Mouse (Mus musculus): Measurements from ENCODE around the gene Wdr19. TPM values are rescaled to one million over a fixed set of nuclear protein-coding genes. Genes with fewer than 3 reads are reported as not detected.

Gene Wdr19
- 8.7 and 11.8 TPM in 2 replicates for polyA plus RNA-seq (2014; fragmentation: Nextera tagmentation; extraction: Ambion mirVana)

DNA sequence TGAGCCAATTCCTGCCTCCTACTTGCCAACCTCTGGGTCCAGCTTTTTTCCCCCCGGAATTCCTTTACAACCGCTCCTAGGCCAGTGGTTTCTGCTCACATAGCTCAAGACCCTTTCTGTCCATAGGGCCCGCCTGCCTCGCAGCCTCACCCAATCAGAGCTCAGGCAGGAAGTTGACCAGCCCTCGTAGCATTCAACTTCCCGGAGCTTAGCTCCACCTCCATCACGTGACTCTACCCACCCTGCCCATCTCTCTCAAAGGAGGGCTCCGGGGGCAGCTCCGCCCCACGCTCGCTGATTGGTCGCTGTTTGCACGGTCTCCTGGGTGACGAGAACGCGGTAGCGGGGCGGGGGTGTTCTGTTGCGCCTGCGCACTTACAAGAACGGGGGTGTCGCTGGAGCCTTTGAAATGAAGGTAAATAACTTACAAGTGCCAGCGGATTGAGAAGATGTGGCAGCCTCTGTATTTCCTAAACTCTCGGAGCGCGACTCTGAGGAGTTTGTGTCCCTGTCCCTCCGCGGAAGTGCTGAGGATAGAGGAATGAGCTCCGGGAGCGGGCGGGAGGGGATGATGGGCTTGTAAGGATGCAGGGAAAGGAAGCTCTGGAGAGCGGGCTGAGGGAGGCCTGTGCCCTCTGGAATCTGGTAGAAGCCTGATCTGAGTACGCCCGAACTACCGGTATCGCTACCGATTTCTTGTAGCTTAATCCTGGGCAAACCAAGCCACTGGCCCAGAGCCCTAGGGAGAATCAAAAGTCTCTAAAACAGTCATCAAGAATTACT, at the start of gene Wdr19:
TSS of gene Wdr19 (plus strand) at position 351 of the 783 bp plus-strand sequence.
- ATAC-seq (ENCODE audit: low read depth) (peak; percentile 100), DNase-seq (ENCODE audit: low spot score) (peak; percentile 99)
- Histone ChIP-seq H3K4me3 (ENCODE audit: low read depth, low read length) (peak within 1 kb of the TSS; percentile 57), H3K4me1 (ENCODE audit: control insufficient read depth, insufficient read depth, low read length) (peaks cover 10% of the 10 kb centered on the region), H3K27ac (replicated peaks; ENCODE audit: low read depth, low read length) (peak within 1 kb of the TSS; percentile 82), H3K9me3 (ENCODE audit: control insufficient read depth, low read length) (no peaks in the 10 kb centered on the region), H3K27me3 (replicated peaks; ENCODE audit: control insufficient read depth, insufficient read depth, low read length) (no peaks in the 10 kb centered on the region), H3K36me3 (ENCODE audit: control insufficient read depth, insufficient read depth, low read length) (no peaks in the 10 kb centered on the region), H3K9ac (ENCODE audit: low read depth, low read length) (peak within 1 kb of the TSS; percentile 63), H3K4me2 (ENCODE audit: low read depth, low read length) (peak within 1 kb of the TSS; percentile 66)
- under 1% methylated on average over 37 of the region's 37 CpGs for WGBS

DNA sequence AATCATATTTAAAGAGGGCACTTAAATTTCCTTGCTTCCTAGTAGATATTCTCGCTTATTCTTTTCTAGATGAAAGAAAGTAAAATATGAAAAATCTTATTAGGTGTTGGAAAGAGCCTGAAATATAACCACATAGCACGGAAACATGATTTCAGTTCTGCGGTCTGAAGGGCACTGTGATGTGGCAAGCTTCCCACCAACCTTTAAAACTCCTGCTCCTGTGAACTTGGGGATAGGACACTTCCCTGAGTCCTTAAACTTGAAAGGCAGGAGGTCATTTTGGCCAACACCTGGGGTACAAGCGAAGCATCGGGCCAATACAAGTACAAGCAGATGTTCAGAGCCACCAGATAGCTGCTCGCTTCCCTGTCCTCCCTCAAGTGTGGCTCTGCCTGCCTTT, 49.8 kb upstream of the Wdr19 start:
- ATAC-seq (ENCODE audit: low read depth) (no peak), DNase-seq (ENCODE audit: low spot score) (no peak)
- H3K4me1 ChIP-seq (ENCODE audit: control insufficient read depth, insufficient read depth, low read length): no peaks in the 10 kb centered on the region
- H3K4me3 ChIP-seq (ENCODE audit: low read depth, low read length): no peak overlapping the region
- H3K27me3 ChIP-seq (replicated peaks; ENCODE audit: control insufficient read depth, insufficient read depth, low read length): no peaks in the 10 kb centered on the region
- WGBS: 97% methylated on average over 6 of the region's 6 CpGs
- H3K4me2 ChIP-seq (ENCODE audit: low read depth, low read length): no peak overlapping the region
- H3K27ac ChIP-seq (replicated peaks; ENCODE audit: low read depth, low read length): no peak overlapping the region
- H3K9ac ChIP-seq (ENCODE audit: low read depth, low read length): no peak overlapping the region
- H3K36me3 ChIP-seq (ENCODE audit: control insufficient read depth, insufficient read depth, low read length): peaks cover 42% of the 10 kb centered on the region
- no peaks in the 10 kb centered on the region for H3K9me3 ChIP-seq (ENCODE audit: control insufficient read depth, low read length)

DNA sequence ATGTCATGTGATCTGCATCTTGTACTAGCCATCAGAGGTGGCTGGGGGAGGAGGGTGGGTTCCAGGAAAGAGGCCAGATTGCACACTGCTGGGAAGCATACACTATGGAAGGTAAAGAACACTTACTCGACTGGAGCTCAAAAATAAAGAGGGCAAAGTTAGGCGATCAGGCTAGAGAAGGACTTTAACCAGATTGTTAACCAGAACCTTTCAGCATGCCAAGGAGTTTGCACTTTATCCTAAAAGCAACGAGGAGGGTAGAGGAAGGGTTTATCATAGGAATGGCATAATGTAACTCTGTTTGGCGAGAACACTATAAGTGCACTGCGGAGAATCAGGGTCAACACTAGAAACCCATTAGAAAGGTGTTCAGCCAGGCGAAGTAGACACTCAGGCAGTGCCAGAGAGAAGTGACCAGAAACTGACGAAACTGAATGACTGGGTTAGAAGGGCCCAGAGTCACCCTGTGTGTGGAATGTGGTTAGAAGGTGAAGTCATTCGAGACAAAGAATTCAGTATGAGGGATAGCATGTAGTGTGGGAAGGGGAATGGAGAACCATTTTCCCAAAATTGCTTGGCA, 49.0 kb upstream of the Wdr19 start:
- H3K4me1 ChIP-seq (ENCODE audit: control insufficient read depth, insufficient read depth, low read length): no peaks in the 10 kb centered on the region
- no peak overlapping the region for H3K4me2 ChIP-seq (ENCODE audit: low read depth, low read length)
- ATAC-seq (ENCODE audit: low read depth) (no peak), DNase-seq (ENCODE audit: low spot score) (no peak)
- H3K9me3 ChIP-seq (ENCODE audit: control insufficient read depth, low read length): no peaks in the 10 kb centered on the region
- H3K4me3 ChIP-seq (ENCODE audit: low read depth, low read length): no peak overlapping the region
- H3K36me3 ChIP-seq (ENCODE audit: control insufficient read depth, insufficient read depth, low read length): peaks cover 34% of the 10 kb centered on the region
- no peaks in the 10 kb centered on the region for H3K27me3 ChIP-seq (replicated peaks; ENCODE audit: control insufficient read depth, insufficient read depth, low read length)
- H3K27ac ChIP-seq (replicated peaks; ENCODE audit: low read depth, low read length): no peak overlapping the region
- no peak overlapping the region for H3K9ac ChIP-seq (ENCODE audit: low read depth, low read length)
- WGBS: 86% methylated on average over 8 of the region's 8 CpGs

DNA sequence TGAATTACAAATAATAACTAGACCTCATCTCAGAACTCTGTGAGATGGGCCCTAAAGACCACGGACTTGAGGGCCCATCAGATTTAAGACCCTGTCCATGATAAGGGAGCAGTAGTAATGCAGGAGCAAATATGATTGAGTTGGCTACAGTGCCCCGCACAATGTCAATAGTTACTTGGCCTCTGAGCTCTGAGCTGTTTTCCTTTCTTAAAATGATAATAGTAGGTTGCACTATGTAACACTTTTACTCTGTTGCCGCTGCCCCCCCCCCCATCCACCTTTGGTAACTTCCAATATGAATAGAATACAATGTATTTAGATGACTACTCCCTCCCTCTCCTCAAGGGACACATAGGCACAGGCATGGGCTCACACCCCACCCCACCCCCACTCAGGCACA, 48.2 kb upstream of the Wdr19 start:
- Histone ChIP-seq H3K4me3 (ENCODE audit: low read depth, low read length) (no peak overlapping the region), H3K36me3 (ENCODE audit: control insufficient read depth, insufficient read depth, low read length) (peaks cover 36% of the 10 kb centered on the region), H3K27ac (replicated peaks; ENCODE audit: low read depth, low read length) (no peak overlapping the region), H3K4me1 (ENCODE audit: control insufficient read depth, insufficient read depth, low read length) (no peaks in the 10 kb centered on the region), H3K9ac (ENCODE audit: low read depth, low read length) (no peak overlapping the region), H3K4me2 (ENCODE audit: low read depth, low read length) (no peak overlapping the region), H3K9me3 (ENCODE audit: control insufficient read depth, low read length) (no peaks in the 10 kb centered on the region), H3K27me3 (replicated peaks; ENCODE audit: control insufficient read depth, insufficient read depth, low read length) (no peaks in the 10 kb centered on the region)
- ATAC-seq (ENCODE audit: low read depth): no peak
- DNase-seq (ENCODE audit: low spot score): no peak
- 88% methylated on average over 3 of the region's 3 CpGs for WGBS

DNA sequence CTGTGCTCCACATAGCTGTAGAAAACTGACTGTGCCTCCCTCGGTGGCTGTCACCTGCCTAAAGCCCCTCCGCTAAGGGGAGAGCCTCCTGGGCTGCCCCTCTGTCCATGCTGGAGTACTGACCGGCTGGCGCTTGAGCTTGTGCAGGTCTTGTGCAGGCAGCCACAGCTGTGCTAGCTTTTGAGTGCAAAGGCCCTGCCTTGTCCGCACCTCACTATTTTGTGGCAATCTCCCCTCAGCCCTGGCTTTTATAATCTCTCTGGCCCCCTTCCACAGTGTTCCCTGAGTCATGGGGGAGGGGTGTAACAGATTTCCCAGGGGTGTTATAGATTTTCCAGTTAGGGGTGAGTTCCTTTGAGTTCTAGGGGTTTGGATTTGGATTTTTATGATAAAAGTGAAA, 47.7 kb upstream of the Wdr19 start:
- no peak for ATAC-seq (ENCODE audit: low read depth)
- no peak overlapping the region for H3K4me3 ChIP-seq (ENCODE audit: low read depth, low read length)
- 85% methylated on average over 5 of the region's 5 CpGs for WGBS
- H3K4me1 ChIP-seq (ENCODE audit: control insufficient read depth, insufficient read depth, low read length): no peaks in the 10 kb centered on the region
- H3K36me3 ChIP-seq (ENCODE audit: control insufficient read depth, insufficient read depth, low read length): peaks cover 38% of the 10 kb centered on the region
- H3K27ac ChIP-seq (replicated peaks; ENCODE audit: low read depth, low read length): no peak overlapping the region
- no peaks in the 10 kb centered on the region for H3K27me3 ChIP-seq (replicated peaks; ENCODE audit: control insufficient read depth, insufficient read depth, low read length)
- no peak overlapping the region for H3K4me2 ChIP-seq (ENCODE audit: low read depth, low read length)
- no peaks in the 10 kb centered on the region for H3K9me3 ChIP-seq (ENCODE audit: control insufficient read depth, low read length)
- no peak for DNase-seq (ENCODE audit: low spot score)
- H3K9ac ChIP-seq (ENCODE audit: low read depth, low read length): no peak overlapping the region

DNA sequence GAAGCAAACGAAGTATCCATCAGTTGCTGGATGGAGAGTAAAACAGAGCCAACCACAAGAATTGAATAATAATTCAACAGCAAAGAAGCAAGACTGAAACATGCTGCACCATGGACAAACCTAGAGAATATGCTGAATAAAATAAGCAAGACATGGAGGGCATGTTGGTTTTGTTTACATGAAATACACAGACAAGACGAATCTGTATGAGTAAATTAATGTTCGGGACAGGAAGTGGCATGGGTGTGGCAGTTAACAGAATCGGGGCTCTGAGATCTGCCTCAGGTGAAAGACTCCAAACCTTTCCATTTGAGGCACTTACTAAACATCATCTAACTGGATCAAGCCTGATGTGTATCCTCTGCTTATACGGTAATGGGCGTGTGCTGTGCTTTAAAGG, 45.2 kb upstream of the Wdr19 start:
- no peak for DNase-seq (ENCODE audit: low spot score)
- no peak overlapping the region for H3K4me3 ChIP-seq (ENCODE audit: low read depth, low read length)
- no peak overlapping the region for H3K27ac ChIP-seq (replicated peaks; ENCODE audit: low read depth, low read length)
- no peaks in the 10 kb centered on the region for H3K9me3 ChIP-seq (ENCODE audit: control insufficient read depth, low read length)
- H3K36me3 ChIP-seq (ENCODE audit: control insufficient read depth, insufficient read depth, low read length): peaks cover 33% of the 10 kb centered on the region
- ATAC-seq (ENCODE audit: low read depth): no peak
- H3K4me1 ChIP-seq (ENCODE audit: control insufficient read depth, insufficient read depth, low read length): no peaks in the 10 kb centered on the region
- 84% methylated on average over 6 of the region's 6 CpGs for WGBS
- H3K9ac ChIP-seq (ENCODE audit: low read depth, low read length): no peak overlapping the region
- H3K4me2 ChIP-seq (ENCODE audit: low read depth, low read length): no peak overlapping the region
- H3K27me3 ChIP-seq (replicated peaks; ENCODE audit: control insufficient read depth, insufficient read depth, low read length): no peaks in the 10 kb centered on the region

DNA sequence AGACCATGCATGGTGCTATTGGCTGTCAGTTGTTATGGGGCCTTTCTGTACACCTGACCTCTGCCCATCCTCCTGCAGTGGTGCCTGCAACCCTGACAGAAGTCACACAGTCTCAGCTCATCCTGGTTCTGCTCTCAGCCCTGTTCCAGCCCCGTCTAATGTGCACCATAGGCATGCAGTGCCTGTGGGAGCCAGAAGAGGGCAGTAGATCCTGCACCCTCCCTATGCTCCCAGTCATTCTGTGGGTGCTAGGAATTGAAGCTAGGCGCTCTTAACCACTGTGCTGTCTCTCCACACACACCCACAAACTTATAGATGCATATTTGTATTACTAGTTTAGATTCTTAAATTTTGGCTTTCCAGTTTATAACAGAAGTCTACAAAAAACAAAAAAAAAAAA, 42.6 kb upstream of the Wdr19 start:
- Histone ChIP-seq H3K36me3 (ENCODE audit: control insufficient read depth, insufficient read depth, low read length) (peaks cover 39% of the 10 kb centered on the region), H3K9me3 (ENCODE audit: control insufficient read depth, low read length) (no peaks in the 10 kb centered on the region), H3K4me2 (ENCODE audit: low read depth, low read length) (no peak overlapping the region), H3K27ac (replicated peaks; ENCODE audit: low read depth, low read length) (no peak overlapping the region), H3K4me1 (ENCODE audit: control insufficient read depth, insufficient read depth, low read length) (no peaks in the 10 kb centered on the region), H3K27me3 (replicated peaks; ENCODE audit: control insufficient read depth, insufficient read depth, low read length) (no peaks in the 10 kb centered on the region), H3K9ac (ENCODE audit: low read depth, low read length) (no peak overlapping the region), H3K4me3 (ENCODE audit: low read depth, low read length) (no peak overlapping the region)
- DNase-seq (ENCODE audit: low spot score) (no peak), ATAC-seq (ENCODE audit: low read depth) (no peak)
- WGBS: 67% methylated on average over 2 of the region's 2 CpGs

DNA sequence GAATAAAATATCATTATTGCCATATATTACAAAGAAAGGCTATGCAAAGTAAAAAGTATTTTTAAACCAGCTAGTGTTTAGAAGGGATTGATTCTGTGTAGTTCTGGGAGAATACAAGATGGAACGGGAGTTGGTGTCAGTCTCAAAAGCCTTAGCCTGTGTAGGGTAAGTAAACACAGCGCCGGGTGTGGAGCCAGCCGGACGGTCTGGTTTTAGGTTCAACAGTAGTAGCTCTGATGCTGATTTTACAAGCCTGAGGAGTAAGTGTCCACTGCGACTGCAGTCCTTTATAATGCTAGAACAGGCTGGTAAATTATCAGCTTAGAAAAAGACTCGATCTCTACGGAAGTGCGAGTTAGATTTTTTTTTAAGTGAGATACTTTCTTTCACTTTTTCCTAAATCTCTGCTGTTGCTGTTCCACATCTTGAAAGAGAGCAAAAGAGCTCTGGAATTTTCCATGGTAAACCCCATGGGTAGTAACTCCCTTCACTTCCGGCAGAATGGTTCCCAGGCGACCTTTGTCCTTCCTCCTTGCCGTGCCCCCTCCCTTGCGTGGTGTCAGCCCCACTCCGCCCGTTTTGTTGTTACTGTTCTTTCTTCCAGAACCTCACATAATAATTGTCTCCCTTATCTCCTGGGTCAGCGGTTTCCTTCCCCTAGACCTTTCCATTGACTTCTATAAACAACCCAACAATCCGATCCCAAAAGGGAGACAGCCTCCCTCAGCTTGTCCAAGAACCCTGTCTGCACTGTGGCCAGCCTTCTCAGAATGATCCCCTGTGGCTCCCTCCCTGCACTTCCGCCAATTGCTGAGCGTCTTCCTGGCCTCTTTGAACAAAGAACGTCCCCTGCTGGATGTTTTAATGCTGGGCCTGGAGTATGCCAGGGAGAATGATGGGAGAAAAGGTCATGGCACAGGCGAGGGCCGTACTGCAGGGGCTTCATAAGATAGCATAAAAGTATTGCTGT, 41.8 kb upstream of the Wdr19 start:
- Histone ChIP-seq H3K4me3 (ENCODE audit: low read depth, low read length) (no peak overlapping the region), H3K27ac (replicated peaks; ENCODE audit: low read depth, low read length) (no peak overlapping the region), H3K4me2 (ENCODE audit: low read depth, low read length) (no peak overlapping the region), H3K4me1 (ENCODE audit: control insufficient read depth, insufficient read depth, low read length) (no peaks in the 10 kb centered on the region), H3K9ac (ENCODE audit: low read depth, low read length) (no peak overlapping the region), H3K36me3 (ENCODE audit: control insufficient read depth, insufficient read depth, low read length) (peaks cover 34% of the 10 kb centered on the region), H3K9me3 (ENCODE audit: control insufficient read depth, low read length) (no peaks in the 10 kb centered on the region), H3K27me3 (replicated peaks; ENCODE audit: control insufficient read depth, insufficient read depth, low read length) (no peaks in the 10 kb centered on the region)
- ATAC-seq (ENCODE audit: low read depth) (no peak), DNase-seq (ENCODE audit: low spot score) (peak; percentile 26)
- WGBS: 72% methylated on average over 22 of the region's 22 CpGs
